Mouse (Mus musculus) heart, embryonic 12.5 days (tissue): Measurements from ENCODE around the gene Slco4c1. TPM values are rescaled to one million over a fixed set of nuclear protein-coding genes. Genes with fewer than 3 reads are reported as not detected.

ENCODE experiments used
- ATAC-seq: fragments of 200-750 bp; cut with Nextera tagmentation; 2 replicates; pipeline ENCODE4 v1.8.0; 2017; ENCODE audit warnings: moderate TSS enrichment, moderate library complexity; ENCODE audit not compliant: insufficient number of reproducible peaks, low FRiP score
- H3K27ac ChIP-seq: fragments of 300-500 bp; sonication (generic); 2 replicates; pipeline ENCODE4 v1.5.1; 2016; ENCODE audit warnings: mild to moderate bottlenecking, moderate library complexity; ENCODE audit not compliant: poor library complexity, severe bottlenecking
- H3K27me3 ChIP-seq: fragments of 300-500 bp; sonication (generic); replicated peaks from 2 replicates; pipeline ENCODE4 v1.6.1; 2016; ENCODE audit warnings: mild to moderate bottlenecking, moderate library complexity
- H3K36me3 ChIP-seq: fragments of 300-500 bp; sonication (generic); 2 replicates; pipeline ENCODE4 v1.6.1; 2016; ENCODE audit warnings: mild to moderate bottlenecking, moderate library complexity
- H3K4me1 ChIP-seq: fragments of 300-500 bp; sonication (generic); replicated peaks from 2 replicates; pipeline ENCODE4 v1.6.1; 2016; ENCODE audit warnings: mild to moderate bottlenecking
- H3K4me2 ChIP-seq: fragments of 300-500 bp; sonication (generic); 2 replicates; pipeline ENCODE4 v1.6.1; 2016; ENCODE audit warnings: mild to moderate bottlenecking, moderate library complexity
- H3K4me3 ChIP-seq: fragments of 300-500 bp; sonication (generic); 2 replicates; pipeline ENCODE4 v1.5.1; 2016; ENCODE audit warnings: mild to moderate bottlenecking
- H3K9ac ChIP-seq: fragments of 300-500 bp; sonication (generic); 2 replicates; pipeline ENCODE4 v1.6.1; 2016; ENCODE audit warnings: mild to moderate bottlenecking, moderate library complexity
- H3K9me3 ChIP-seq: fragments of 300-500 bp; sonication (generic); replicated peaks from 2 replicates; pipeline ENCODE4 v1.6.1; 2016; ENCODE audit warnings: mild to moderate bottlenecking, moderate library complexity
- WGBS: fragments of 180-500 bp; shearing (Covaris S2); methylation state at CpG from one replicate; pipeline ENCODE4 v1.1.7; 2016; 5-methylcytosine and 5-hydroxymethylcytosine counted together
- polyA plus RNA-seq: library from polyadenylated mRNA; unstranded; fragments of >200 nt; fragmentation: Nextera tagmentation; extraction: Ambion mirVana; gene quantifications from 2 replicates; pipeline ENCODE4 v1.2.1, GENCODE M21; 2016

Slco4c1 gene
- polyA plus RNA-seq, 1 experiment from 2014 or later = 0.04 TPM

DNA sequence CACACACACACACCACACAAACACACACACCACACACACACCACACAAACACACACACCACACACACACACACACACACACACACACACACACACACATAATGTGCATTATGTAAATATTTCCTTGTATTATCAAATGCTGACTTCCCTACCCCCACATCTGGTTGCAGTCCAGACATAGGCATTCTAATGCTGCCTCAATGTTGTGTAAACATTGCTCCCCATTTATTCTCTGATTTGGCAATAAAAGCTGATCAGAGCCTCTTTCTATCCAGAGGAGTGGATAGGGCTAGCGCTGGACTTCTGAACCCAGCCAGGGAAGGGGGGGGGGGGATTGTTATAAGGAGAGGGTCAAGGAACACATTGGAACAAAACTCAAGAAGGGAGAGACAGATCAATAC, 101.7 kb downstream of the Slco4c1 start:
- Histone ChIP-seq H3K27ac (no peak overlapping the region), H3K4me1 (no peaks in the 10 kb centered on the region), H3K4me3 (no peak overlapping the region), H3K9ac (no peak overlapping the region), H3K36me3 (no peaks in the 10 kb centered on the region), H3K4me2 (no peak overlapping the region), H3K27me3 (no peaks in the 10 kb centered on the region), H3K9me3 (no peaks in the 10 kb centered on the region)
- no peak for ATAC-seq
- WGBS = 71% methylated on average over 1 of the region's 1 CpGs

DNA sequence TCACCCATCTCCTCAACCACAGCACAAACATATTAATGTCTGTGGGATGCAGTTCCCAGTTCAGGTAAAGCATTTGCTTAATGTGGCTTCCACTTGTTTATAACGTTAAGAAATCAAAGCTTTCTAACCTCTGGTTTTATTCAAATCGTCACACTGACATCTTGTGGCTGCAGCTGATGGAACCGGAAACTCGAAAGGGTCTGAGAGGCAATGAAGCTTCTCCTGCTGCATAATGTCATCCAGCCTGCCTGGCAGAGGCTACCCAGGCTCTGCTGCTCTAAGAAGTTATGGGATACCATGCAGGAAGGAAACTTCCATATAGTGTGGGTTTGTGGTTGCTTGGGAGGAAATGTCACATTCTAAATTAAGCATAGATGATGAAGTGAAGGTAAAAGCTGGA, 103.7 kb downstream of the Slco4c1 start:
- no peaks in the 10 kb centered on the region for H3K4me1 ChIP-seq
- WGBS = 13% methylated on average over 4 of the region's 4 CpGs
- no peak for ATAC-seq
- no peak overlapping the region for H3K4me3 ChIP-seq
- no peaks in the 10 kb centered on the region for H3K36me3 ChIP-seq
- H3K27ac ChIP-seq = no peak overlapping the region
- no peaks in the 10 kb centered on the region for H3K9me3 ChIP-seq
- H3K4me2 ChIP-seq = no peak overlapping the region
- H3K9ac ChIP-seq = no peak overlapping the region
- H3K27me3 ChIP-seq = no peaks in the 10 kb centered on the region

DNA sequence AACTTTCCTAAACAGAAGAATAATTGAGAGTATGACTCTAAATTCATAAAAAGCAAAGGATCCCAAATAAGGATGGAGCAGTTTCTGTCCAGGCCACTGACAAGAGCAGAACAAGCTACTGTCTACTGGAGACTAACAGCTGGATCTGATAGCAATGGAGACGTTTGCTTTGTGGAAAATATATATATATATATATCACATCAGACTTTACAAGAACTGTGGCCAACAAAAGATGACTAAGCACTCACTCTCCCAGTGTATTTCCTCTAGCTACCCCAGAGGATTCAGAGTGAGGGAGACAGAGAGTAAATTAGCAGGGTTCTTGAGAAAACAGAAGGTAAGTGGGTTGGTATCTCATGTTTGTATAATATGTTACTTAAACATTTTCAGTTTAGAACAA, 105.4 kb downstream of the Slco4c1 start:
- no peak overlapping the region for H3K9ac ChIP-seq
- WGBS = 23% methylated on average over 1 of the region's 1 CpGs
- no peak for ATAC-seq
- no peak overlapping the region for H3K4me3 ChIP-seq
- no peak overlapping the region for H3K4me2 ChIP-seq
- H3K9me3 ChIP-seq = no peaks in the 10 kb centered on the region
- H3K36me3 ChIP-seq = no peaks in the 10 kb centered on the region
- H3K27ac ChIP-seq = no peak overlapping the region
- no peaks in the 10 kb centered on the region for H3K4me1 ChIP-seq
- no peaks in the 10 kb centered on the region for H3K27me3 ChIP-seq
